Mouse (Mus musculus) frontal cortex, postnatal 10 days (tissue): ENCODE data around the gene Robo4.

ENCODE experiments used
- DNase-seq, 2 experiments: peaks; one replicate each; pipeline ENCODE4 v3.0.0; 2022; ENCODE audit warnings: low spot score in 2 of 2, mixed read lengths in 1 of 2

The Robo4 gene

GRCm38 (mm10) chr9:37401802-37402201, at the start of gene Robo4:
TSS of gene Robo4 (plus strand) at chr9:37401897.
- DNase-seq = no peak

- DNase-seq = no peak
Measured at GRCm38 (mm10) chr9:37354485-37354884, 47.2 kb upstream of the Robo4 start.

DNA sequence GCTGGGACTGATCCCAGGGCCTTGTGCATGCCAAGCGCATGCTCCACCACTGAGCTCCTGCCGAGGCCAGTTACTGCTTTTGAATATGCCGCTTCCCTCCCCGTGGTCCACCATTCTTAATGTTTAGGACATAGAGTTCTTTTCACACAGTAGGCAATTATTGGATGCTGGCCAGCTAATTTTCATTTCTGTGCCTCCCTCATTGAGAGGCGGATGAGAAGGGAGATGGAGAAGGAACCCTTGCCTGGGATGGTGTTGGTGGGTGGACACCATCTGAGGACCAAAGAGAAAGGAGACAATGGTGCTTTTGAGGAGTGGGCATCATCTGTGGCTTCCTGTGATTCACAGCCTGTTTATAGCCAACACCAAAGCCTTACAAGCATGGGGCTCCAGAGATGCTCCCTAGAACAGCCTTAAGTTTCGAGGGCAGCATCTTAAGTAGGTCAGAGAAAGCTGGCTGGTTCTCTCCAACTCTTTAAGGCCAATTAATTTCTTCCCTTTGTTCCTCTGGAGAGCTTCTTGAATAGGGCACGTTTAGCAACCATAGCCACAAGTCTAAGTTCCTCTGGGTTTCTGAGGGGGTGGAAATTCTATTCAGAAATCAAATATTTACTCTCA, 42.9 kb upstream of the Robo4 start:
- DNase-seq = peak; percentile 41 to 64

DNA sequence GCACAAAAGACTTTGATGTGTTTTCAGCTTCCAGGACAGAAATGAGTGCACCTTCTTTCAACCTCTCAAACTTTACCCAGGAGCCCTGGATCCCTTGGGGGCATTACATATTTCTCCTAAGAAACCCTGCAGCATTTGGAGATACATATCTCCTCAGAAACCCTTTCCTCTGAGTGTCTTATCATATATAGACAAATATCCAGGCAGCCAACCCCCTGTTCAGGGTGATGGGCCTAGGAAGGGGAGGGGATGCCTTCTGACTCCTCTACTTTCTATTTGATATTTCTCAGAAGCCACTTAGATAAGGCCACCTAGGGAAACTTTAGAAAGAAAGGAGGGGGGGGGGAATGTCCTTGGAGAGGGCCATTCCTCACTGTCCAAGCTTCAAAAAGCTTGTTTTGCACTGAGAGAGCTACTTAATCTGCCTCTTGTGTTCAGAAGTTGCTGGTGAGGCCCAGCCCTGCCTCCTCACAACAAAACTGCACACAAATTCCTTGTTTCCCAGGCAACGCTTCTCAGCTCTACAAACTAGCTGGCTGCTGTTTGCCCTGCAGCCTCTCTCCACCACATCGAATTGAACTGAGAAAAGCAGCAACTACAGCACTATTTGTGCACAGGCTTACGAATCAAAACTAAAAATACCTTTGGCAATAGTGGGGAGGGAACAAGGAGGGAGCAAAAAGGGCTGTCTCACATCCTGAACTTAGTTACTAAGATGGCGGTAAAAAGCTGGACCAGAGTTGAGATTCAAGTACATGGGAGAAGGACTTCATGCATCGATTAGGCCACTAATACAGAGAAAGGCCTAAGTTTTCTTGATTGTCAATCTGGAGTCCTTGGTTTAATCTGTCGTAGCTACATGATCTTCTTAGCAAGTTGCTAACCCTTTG, 42.1 kb upstream of the Robo4 start:
- peak; percentile 58 to 77 for DNase-seq

- no peak for DNase-seq
Measured at GRCm38 (mm10) chr9:37362084-37362483, 39.6 kb upstream of the Robo4 start.

GRCm38 (mm10) chr9:37362881-37363280, 38.8 kb upstream of the Robo4 start:
- no peak for DNase-seq

- no peak for DNase-seq
Measured at GRCm38 (mm10) chr9:37363551-37363950, 38.1 kb upstream of the Robo4 start.

DNA sequence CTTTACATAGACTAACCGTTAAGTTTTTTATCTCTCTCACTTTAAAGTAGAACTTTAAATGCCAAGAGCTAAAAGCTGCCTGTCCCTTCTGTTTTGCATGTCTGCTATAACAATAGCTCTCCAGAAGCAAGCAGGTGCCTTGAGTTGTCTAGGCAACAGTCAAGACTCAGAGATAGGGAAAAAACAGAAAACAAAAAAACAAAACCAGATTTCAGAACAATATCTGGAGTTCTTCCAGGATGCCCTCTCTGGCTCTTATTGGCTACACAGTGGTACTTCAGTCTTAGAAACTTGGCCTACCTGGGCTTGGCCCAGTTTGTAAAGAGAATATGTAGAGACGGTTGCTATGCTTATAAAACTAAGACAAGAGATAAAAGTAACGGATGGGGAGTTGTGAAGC, 37.3 kb upstream of the Robo4 start:
- no peak for DNase-seq

DNA sequence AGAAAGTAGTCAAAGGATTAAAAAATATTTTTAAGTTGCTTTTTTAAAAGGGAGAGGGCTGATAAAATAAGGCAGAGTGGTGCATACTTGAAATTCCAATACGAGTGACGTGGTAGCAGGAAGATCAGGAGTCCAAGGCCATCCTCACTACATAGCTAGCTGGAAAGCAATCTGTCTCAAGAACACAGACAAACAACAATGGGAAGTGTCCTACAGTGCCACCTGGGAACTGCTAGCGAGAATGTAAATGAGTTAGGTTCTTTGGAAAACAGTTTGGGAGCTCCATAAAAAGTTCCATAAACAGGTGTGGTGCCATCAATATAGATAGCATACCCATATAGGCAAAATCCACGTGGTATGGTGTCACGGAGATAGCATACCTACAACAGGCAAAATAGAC, 36.0 kb upstream of the Robo4 start:
- no peak for DNase-seq

DNA sequence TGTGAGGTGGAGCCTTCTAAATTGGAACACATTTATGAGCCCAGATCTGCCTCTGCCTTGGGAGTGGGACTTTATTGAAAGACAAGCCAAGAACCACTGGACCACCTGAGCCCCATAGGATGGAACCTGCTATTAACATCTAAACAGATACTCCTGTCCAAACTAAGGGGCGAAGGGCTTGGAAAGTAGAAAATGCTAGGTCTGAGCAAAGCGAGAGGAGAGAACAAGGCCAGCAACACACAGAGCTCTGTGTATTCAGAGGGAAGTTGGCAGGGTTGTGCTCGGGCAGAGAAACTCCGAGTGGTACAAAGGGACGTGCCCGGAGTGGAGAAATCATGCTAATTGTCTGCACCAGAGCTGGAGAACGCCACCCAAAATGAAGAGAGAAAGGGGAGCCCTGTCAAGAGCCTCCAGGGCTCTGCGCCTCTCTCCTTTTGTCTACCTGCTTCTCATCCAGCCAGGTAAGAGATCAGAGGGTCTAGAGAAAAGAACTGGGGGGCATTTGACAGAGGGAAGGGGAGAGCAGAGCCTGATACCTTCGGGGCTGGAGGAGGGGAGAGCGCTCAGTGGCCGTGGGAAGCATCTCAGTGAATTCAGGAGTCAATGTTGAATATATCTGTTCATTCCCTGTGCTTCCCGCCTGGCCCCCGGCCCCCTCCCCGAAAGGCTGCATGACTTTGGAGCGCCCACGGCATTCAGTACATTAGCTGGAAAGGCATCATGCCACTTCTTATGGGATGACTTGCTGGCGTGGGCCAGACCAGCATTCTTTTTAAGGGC, 34.2 kb upstream of the Robo4 start, which contains the start of gene Hepacam:
Gene Hepacam, plus strand, starts transcription at position 51 of the 780 bp plus-strand sequence.
- DNase-seq = peak in 1 of 2 experiments; percentile 39

- no peak for DNase-seq
Measured at GRCm38 (mm10) chr9:37368081-37368830, 33.4 kb upstream of the Robo4 start.

GRCm38 (mm10) chr9:37368860-37369259, 32.8 kb upstream of the Robo4 start:
- no peak for DNase-seq

DNA sequence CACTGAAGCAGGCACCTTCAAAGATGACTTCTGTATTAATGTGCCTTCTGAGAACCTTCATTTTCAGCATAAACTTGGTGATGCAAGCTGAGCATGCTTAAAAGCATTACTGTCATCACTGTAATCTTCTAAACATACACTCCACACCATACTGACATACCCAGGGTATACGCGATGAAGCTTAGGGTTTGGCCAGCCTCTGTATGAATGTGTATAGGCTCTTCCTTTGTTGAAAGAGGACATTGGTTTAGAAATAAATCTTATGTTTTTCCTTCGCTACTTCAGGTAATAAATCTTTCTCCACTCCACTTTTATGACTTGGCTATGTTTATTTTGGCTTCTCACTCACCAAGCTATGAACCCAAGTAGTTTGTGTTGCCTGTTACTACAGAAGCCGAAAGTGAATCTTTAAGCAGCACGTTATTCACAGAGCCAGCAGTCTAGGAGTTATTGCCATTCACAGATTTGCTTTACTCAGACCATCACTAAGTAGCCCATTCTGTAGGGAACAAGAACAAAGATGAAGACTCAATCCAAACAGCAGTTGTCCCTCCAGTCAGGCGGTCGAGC, 30.4 kb upstream of the Robo4 start:
- no peak for DNase-seq

DNA sequence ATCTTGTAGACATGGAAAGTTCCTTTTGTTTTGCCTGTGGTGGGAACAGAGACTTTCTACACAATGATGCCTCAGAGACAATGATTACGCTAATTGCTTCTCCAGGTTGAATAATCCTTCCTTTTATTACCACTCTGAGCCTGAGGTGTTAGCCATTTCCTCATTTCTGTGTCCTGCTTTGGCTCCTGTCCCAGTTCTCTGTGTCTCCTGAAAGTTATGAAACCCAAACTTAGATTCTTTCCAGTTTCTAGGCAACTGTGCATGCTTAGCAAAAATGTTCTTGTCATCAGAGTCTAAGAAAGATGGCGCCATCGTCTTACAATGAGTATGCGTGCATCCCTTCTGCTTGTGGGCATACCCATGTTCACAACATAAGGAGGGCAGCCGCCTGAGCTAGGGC, 26.0 kb upstream of the Robo4 start:
- DNase-seq = no peak

DNA sequence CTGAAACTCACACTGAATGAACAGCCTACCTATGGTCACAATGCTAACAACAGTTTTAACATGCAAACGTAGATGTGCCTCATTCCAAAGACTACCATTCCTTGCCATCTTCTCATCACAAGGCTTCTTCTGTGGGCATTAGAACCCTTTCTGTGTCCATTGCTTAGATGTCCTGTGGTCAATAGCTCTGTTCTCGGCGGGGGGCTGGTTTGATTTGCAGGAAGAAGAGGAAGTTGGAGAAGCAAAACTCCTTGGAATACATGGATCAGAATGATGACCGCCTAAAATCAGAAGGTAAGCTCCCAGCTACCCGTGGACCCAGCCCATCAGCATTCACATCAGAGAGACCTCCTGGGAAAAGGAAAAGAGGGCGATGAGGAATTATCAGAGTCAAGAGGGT, 18.5 kb upstream of the Robo4 start:
- no peak for DNase-seq

GRCm38 (mm10) chr9:37384284-37385182, 17.2 kb upstream of the Robo4 start:
- peak in 1 of 2 experiments; percentile 26 for DNase-seq

DNA sequence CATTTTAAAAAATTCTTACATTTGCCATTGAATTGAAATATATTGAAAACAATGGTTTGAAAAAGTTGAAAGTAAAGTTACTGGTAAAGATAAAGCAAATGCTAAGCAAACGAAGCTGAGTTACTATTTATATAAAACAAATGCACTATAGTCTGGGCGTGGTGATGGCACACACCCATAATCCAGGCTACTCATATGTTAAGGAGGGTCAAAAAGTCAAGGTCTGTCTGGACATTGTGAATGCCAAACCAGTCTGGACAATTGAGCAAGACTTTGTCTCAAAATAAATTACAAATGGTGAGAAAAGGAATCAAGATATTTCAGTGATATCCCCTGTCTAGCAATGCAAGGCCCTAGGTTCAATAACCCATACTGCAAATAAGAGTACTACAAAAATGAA, 10.8 kb upstream of the Robo4 start:
- DNase-seq = no peak

DNA sequence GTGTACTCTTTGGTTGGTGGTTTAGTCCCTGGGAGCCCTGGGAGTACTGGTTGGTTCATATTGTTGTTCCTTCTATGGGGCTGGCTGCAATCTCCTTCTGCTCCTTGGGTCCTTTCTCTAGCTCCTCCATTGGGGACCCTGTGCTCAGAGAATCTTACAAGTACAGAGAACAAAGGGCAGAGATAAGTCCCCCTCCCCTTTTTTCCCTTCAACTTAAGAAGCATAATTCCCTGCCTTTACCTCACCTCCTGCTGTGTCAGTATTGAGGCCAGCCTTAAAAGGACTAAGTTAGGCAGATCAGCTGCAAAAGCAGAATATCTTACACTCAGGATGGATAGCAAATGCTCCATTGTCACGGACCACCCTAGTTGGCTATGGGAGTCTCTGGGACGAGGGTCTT, 9.6 kb upstream of the Robo4 start:
- DNase-seq = no peak

DNA sequence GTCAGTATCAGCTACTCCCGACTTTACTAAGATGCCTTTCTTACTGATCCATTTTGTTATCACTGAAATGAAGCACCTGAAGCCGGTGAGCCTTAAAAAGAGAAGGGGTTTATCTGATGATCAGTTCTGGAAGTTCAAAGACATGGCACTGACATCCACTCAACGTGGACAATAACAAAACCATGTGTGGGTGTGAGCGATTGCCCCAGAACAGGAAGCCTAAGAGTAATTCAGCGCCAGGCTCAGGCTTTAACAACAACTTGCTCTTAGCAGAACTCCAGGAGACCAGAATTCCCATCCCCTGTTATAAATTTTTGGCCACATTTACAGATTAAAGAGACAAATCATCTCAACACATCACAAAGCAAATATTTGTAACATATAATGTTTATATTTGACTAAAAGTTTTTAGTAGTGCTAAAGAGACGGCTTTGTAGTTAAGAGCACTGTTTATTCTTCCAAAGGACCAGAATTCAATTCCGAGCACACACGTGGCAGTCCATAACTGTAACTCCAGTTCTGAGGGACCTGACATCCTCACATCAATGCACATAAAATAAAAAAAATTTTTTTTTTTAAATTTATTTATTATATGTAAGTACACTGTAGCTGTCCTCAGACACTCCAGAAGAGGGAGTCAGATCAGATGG, 8.1 kb upstream of the Robo4 start:
- DNase-seq = no peak

GRCm38 (mm10) chr9:37400585-37400984, 1.1 kb upstream of the Robo4 start:
- DNase-seq = no peak
